Mouse (Mus musculus) embryonic fibroblast, embryonic 13.5 days (primary cell): ENCODE results near the gene Zmat3.

Experiments used
- CTCF ChIP-seq: IDR thresholded peaks from 2 replicates; pipeline ENCODE4 v1.5.1; 2011; ENCODE audit warnings: mild to moderate bottlenecking, control low read depth, low read length, moderate library complexity, borderline replicate concordance; ENCODE audit not compliant: insufficient read depth
- POLR2A ChIP-seq: IDR thresholded peaks from 2 replicates; pipeline ENCODE4 v1.6.1; 2011; ENCODE audit warnings: low read depth, mild to moderate bottlenecking, control low read depth, low read length, moderate library complexity

DNA sequence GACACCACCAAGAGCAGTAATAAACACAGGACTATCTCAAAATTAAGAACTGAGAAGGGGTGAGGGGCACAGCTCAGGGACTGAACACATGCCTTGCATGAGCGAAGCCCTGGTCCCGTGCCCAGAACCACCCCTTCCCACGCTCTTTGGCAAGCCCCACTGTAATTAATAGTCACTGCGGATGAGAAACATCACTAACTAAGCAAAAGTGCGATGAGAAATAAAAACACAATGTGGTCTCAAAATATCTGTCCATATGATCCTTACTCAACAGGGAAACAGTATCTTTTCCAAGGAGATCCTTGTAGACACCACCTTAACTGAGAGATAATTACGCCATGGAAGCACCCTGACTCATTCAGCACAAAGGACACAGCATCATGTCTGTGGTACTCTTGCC lies 17.9 kb downstream of the Zmat3 start:
- TF ChIP-seq POLR2A: no peak
- TF ChIP-seq CTCF: no peak
